Mouse (Mus musculus): ENCODE data around the gene Slc5a3. TPM values are rescaled to one million over a fixed set of nuclear protein-coding genes. Genes with fewer than 3 reads are reported as not detected.
A peak's percentile ranks its signal among the peaks of the same experiment; 100 is the strongest.

The Slc5a3 gene
- polyA plus RNA-seq, 1 experiment from 2014 or later: 7.0 TPM

DNA sequence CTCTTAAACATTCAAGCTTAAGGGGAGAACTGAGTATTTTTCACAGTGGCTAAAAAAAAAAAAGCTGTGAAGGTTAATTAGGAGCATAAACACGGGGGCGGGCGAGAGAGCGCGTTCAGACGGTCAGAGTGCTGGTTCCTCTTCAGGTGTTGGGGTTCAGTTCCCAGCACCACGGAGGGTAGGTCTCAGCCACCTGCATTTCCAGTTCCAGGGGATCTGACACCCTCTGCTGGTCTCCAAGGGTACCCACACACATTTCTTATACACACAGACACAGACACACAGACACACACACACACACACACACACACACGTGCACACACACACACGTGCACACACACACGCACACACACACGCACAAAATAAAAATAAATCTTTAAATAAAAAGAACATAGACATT, 18.2 kb upstream of the Slc5a3 start:
- no peaks in the 10 kb centered on the region for H3K27me3 ChIP-seq (ENCODE audit: insufficient read depth, poor library complexity, severe bottlenecking)
- 93% methylated on average over 11 of the region's 11 CpGs for WGBS
- no peak overlapping the region for H3K4me3 ChIP-seq
- DNase-seq (ENCODE audit: low spot score): no peak
- no peaks in the 10 kb centered on the region for H3K36me3 ChIP-seq
- H3K9me3 ChIP-seq: no peaks in the 10 kb centered on the region
- H3K27ac ChIP-seq: no peak overlapping the region
- H3K4me1 ChIP-seq: peaks cover 11% of the 10 kb centered on the region

DNA sequence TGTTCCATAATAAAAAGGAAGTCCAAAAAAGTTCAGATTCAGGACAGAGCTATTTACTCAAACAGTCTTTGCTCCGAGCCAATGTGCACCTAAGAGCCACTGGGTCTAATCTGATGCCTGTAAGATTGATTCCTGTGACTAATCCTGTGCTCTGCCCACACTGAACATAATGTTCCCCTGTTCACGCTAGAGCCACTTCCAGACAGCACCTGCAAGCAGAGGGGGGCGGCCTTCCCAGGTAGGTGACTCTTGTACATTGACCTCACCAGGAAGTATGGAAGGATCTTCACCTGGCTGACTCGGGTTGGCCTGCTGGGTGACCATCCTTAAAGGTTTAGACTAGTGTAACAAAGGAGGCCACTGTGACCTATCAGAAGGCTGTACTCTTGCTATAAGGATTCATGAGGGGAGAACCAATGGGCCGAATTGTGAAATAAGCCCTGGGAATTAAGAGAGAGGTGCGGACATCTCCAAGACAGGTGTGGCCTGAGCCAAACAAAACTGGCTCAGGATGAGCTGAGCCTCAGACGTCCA, 6.3 kb upstream of the Slc5a3 start:
- peaks cover 16% of the 10 kb centered on the region for H3K4me1 ChIP-seq
- H3K4me3 ChIP-seq: no peak overlapping the region
- no peaks in the 10 kb centered on the region for H3K27me3 ChIP-seq (ENCODE audit: insufficient read depth, poor library complexity, severe bottlenecking)
- no peak overlapping the region for H3K27ac ChIP-seq
- WGBS: 80% methylated on average over 7 of the region's 7 CpGs
- H3K9me3 ChIP-seq: peaks cover 10% of the 10 kb centered on the region
- DNase-seq (ENCODE audit: low spot score): no peak
- peaks cover 8% of the 10 kb centered on the region for H3K36me3 ChIP-seq

DNA sequence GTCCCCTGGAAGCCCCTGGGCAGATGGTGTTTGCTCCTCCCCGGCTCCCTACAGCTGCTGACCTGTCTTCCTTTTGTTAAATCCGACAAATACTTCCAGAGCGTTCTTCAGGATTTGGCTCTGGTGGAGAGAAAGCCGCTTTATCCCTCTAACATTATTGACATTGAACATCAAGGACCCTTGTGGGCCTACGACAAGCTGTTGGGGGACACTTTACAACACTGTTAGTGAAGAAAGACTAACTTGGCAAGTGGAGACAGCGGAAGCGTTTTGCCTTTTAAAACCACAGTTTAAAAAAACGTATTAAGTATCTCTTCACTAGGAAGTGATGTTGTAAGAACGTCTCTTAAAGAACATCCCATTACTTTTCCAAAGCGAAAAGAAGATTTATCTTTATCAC, 5.6 kb upstream of the Slc5a3 start:
- peaks cover 23% of the 10 kb centered on the region for H3K4me1 ChIP-seq
- H3K4me3 ChIP-seq: no peak overlapping the region
- WGBS: 77% methylated on average over 10 of the region's 10 CpGs
- H3K27me3 ChIP-seq (ENCODE audit: insufficient read depth, poor library complexity, severe bottlenecking): no peaks in the 10 kb centered on the region
- no peak for DNase-seq (ENCODE audit: low spot score)
- peaks cover 10% of the 10 kb centered on the region for H3K9me3 ChIP-seq
- no peak overlapping the region for H3K27ac ChIP-seq
- peaks cover 8% of the 10 kb centered on the region for H3K36me3 ChIP-seq

DNA sequence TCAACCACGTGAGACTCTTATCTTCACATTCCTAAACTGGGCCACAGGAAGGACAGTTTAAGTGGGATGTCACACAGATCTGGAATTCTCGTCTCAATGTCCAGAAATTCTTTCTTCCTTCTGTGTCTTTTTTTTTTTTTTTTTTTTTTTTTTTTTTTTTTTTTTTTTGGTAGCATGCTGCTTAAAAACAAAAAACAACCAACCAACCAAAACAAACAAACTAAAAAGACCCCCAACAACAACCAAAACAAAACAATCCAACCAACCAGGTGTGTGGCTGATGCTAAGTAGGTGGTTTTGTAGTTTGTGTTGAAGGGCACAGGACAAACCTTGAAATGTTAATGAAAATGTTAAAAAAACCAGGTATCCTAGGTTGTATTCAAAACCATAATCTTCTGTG, 1.4 kb upstream of the Slc5a3 start:
- Histone ChIP-seq H3K4me1 (peaks cover 29% of the 10 kb centered on the region), H3K27ac (no peak overlapping the region), H3K4me3 (no peak overlapping the region), H3K27me3 (ENCODE audit: insufficient read depth, poor library complexity, severe bottlenecking) (no peaks in the 10 kb centered on the region), H3K36me3 (peaks cover 17% of the 10 kb centered on the region), H3K9me3 (peaks cover 10% of the 10 kb centered on the region)
- 12% methylated on average over 2 of the region's 2 CpGs for WGBS
- DNase-seq (ENCODE audit: low spot score): no peak

DNA sequence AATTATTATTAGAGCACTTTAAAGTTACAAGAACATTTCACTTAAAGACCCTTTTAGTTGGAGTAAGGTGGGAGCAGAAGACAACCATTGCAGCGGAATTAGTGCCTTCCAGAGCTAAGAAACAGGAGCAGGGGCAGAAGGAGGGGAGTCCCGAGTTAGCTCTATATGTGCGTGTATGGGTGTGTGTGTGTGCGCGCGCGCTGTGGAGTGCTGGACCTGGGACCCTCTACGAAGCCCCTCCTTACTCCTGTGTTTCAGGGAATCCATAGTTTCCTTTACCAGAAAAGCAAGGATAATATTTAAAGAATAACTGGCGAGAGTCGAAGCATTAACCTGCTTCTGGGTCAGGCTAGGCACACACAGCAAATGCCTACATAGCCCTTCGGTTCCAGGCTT, 668 bp upstream of the Slc5a3 start:
- Histone ChIP-seq H3K27me3 (ENCODE audit: insufficient read depth, poor library complexity, severe bottlenecking) (no peaks in the 10 kb centered on the region), H3K27ac (peak overlapping the region; percentile 97), H3K4me3 (peak overlapping the region; percentile 94), H3K9me3 (peaks cover 10% of the 10 kb centered on the region), H3K36me3 (peaks cover 25% of the 10 kb centered on the region), H3K4me1 (peaks cover 29% of the 10 kb centered on the region)
- no peak for DNase-seq (ENCODE audit: low spot score)
- WGBS: 7% methylated on average over 11 of the region's 11 CpGs

DNA sequence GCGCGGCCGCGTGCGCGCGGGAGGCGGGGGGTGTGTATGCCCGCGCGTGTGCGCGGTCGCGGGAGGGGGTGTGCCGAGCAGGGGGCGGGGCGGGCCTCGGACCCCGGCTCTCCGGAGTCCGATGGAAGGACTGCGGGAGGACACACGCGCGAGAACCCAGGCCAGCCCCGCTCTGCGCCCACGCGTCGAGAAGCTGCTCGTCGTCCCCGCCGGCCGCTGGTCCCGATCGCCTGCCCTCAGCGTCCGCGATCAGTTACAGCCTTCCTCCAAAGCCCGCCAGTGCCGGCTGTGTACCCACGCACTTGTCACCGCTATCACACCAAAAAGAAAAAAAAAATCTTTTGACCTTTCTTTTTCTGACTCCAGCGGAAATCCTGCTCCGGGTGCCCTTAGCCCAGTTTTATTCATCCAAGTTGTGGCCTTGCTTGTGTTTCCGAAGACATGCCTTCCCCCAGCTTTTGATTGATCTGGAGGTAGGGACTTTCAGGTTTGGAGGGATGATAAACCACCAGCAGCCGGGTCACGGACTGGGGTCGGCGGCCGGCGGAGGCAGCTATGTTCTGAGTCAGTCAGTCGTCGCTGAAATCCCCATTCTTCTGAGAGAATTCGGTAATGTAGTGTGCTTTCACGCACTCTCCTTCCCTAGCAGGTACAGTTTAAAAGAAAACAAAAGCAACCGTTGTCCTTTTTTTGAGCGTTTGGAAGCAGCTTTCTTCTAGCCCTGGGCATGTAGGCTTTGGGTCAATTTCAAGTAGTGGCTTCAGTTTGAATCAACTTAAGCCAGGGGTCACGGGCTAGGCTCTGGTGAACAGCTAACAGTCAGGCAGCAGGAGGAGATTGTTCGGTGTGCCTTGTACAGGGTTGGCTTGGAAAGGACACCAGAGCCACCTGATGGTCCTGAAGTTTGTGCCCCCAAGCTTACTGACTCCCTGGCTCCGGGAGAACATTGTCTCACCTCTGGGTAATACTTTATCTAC, 810 bp downstream of the Slc5a3 start:
- Histone ChIP-seq H3K36me3 (peaks cover 33% of the 10 kb centered on the region), H3K27ac (peak overlapping the region; percentile 97), H3K4me1 (peaks cover 29% of the 10 kb centered on the region), H3K27me3 (ENCODE audit: insufficient read depth, poor library complexity, severe bottlenecking) (no peaks in the 10 kb centered on the region), H3K9me3 (peaks cover 6% of the 10 kb centered on the region), H3K4me3 (peak overlapping the region; percentile 94)
- 2% methylated on average over 62 of the region's 63 CpGs for WGBS
- no peak for DNase-seq (ENCODE audit: low spot score)

DNA sequence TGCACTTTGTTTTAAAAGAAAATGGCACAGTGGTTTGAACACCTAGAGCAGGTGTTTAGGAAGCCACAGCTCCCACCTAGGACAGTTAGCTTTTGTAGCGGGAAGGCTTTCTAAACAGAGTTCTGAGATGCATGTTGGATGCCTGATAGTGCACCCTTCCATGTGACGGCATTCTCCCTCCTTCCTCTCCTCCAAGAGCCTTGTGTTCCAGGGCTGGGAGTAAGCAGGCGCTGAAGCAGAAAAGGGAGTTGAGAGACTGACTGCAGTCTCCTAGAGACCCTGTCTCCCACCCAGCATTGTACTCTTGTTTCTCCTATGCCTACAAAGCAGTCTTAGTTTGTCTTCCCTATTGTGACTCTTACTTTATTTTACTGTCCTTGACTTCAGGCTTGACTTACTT, 2.1 kb downstream of the Slc5a3 start:
- WGBS: 75% methylated on average over 3 of the region's 3 CpGs
- no peak overlapping the region for H3K4me3 ChIP-seq
- no peaks in the 10 kb centered on the region for H3K9me3 ChIP-seq
- H3K4me1 ChIP-seq: peaks cover 29% of the 10 kb centered on the region
- H3K36me3 ChIP-seq: peaks cover 35% of the 10 kb centered on the region
- H3K27ac ChIP-seq: no peak overlapping the region
- DNase-seq (ENCODE audit: low spot score): no peak
- no peaks in the 10 kb centered on the region for H3K27me3 ChIP-seq (ENCODE audit: insufficient read depth, poor library complexity, severe bottlenecking)

DNA sequence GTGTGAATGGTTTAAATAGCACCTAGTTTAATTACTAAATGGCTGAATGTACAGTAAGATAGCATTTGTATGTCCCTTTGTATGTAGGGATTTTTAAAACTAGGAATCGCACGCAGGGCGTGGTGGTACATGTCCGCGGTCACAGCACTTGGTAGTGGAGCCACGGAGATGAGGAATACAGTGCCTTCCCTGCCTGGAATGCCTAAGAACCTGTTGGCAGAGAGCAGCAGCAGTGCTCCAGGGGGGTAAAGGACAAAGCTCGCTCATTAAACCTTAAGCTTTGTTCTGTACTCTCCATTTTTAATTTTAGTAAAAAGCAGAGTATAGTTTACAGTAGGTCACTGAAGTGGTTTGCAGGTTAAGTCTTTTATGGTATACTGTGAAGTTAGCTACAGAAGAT, 3.5 kb downstream of the Slc5a3 start:
- WGBS: 94% methylated on average over 7 of the region's 7 CpGs
- no peak for DNase-seq (ENCODE audit: low spot score)
- H3K27ac ChIP-seq: no peak overlapping the region

DNA sequence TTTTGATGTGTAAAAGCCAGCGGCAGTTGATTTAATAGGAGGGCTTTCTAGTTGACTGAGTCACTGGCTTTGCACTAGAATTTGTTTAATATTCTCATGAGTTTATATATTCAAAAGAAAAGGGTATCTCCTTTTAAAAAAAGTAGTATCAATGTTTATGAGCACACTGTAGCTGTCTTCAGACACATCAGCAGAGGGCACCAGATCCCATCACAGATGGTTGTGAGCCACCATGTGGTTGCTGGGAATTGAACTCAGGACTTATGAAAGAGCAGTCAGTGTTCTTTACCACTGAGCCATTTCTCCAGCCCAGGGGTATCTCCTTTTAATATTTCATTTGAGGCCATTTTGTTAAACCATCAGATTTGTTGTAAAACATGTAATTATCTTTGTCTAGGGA, 4.7 kb downstream of the Slc5a3 start:
- Histone ChIP-seq H3K9me3 (no peaks in the 10 kb centered on the region), H3K27me3 (ENCODE audit: insufficient read depth, poor library complexity, severe bottlenecking) (no peaks in the 10 kb centered on the region), H3K4me1 (peaks cover 18% of the 10 kb centered on the region), H3K36me3 (peaks cover 58% of the 10 kb centered on the region), H3K27ac (no peak overlapping the region), H3K4me3 (no peak overlapping the region)
- 96% methylated on average over 1 of the region's 1 CpGs for WGBS
- no peak for DNase-seq (ENCODE audit: low spot score)

More for the DNA sequence above, 3.5 kb downstream of the Slc5a3 start:
- Histone ChIP-seq H3K27me3 (ENCODE audit: insufficient read depth, poor library complexity, severe bottlenecking) (no peaks in the 10 kb centered on the region), H3K4me3 (no peak overlapping the region), H3K36me3 (peaks cover 46% of the 10 kb centered on the region), H3K4me1 (peaks cover 26% of the 10 kb centered on the region), H3K9me3 (no peaks in the 10 kb centered on the region)

DNA sequence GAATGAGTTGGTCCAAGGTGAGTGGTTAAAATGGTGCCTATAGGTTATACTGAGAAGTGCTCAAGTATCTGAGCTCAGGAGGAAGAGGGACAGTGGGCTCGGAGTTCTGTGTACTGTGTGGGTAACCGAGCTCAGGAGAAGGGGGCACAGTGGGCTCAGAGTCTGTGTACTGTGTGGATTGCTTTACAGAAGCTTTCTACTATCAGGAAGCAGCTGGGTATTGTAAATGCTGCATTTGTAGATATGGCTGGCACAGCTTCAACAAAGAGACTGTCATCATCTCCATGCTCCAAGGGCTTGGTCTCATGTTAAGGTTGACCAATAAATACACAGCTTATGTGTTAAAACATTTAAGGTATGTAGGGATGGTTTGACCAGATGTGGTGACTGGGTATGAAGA, 6.7 kb downstream of the Slc5a3 start:
- 82% methylated on average over 2 of the region's 2 CpGs for WGBS
- H3K4me1 ChIP-seq: peaks cover 7% of the 10 kb centered on the region
- H3K9me3 ChIP-seq: no peaks in the 10 kb centered on the region
- no peaks in the 10 kb centered on the region for H3K27me3 ChIP-seq (ENCODE audit: insufficient read depth, poor library complexity, severe bottlenecking)
- no peak for DNase-seq (ENCODE audit: low spot score)
- no peak overlapping the region for H3K27ac ChIP-seq
- no peak overlapping the region for H3K4me3 ChIP-seq
- H3K36me3 ChIP-seq: peaks cover 76% of the 10 kb centered on the region

DNA sequence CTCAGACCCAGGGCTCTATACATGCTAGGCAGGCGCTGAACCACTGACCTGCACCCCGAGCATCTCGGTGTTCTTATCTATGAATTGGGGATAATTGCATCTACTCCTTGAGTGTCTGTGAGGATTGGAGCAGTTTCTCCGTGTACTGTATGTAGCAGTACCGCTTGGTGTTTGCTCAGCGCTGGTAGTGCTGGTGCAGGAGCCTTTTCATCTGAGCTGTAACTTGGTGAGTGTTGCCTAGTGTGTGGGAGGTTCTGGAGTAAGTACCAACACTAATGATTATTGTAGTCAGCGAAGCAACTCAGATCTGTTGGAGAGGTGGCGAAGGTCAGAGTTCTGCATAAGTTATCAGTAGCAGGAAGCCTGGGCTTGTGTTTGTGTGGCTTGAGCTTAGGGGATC, 12.2 kb downstream of the Slc5a3 start:
- no peak for DNase-seq (ENCODE audit: low spot score)
- no peak overlapping the region for H3K4me3 ChIP-seq
- no peaks in the 10 kb centered on the region for H3K27me3 ChIP-seq (ENCODE audit: insufficient read depth, poor library complexity, severe bottlenecking)
- peaks cover 61% of the 10 kb centered on the region for H3K36me3 ChIP-seq
- no peaks in the 10 kb centered on the region for H3K9me3 ChIP-seq
- WGBS: 82% methylated on average over 8 of the region's 8 CpGs
- H3K4me1 ChIP-seq: no peaks in the 10 kb centered on the region
- no peak overlapping the region for H3K27ac ChIP-seq

DNA sequence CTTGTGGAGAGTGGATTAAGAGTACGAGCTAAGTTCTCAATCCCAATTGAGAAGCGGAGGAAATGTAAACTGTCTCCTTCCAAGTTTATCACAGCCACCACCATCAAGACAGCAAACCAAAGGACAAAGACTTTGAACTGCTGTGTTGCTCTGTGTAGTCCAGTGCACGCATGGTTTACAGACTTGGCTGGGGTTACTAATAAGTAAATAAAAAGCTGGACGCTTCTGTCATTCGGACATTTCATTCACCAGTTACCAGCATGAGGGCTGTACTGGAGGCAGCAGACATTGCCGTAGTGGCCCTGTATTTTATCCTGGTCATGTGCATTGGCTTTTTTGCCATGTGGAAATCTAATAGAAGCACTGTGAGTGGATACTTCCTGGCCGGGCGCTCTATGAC, 18.7 kb downstream of the Slc5a3 start:
- Histone ChIP-seq H3K36me3 (peaks cover 35% of the 10 kb centered on the region), H3K9me3 (no peaks in the 10 kb centered on the region), H3K27ac (no peak overlapping the region), H3K27me3 (ENCODE audit: insufficient read depth, poor library complexity, severe bottlenecking) (no peaks in the 10 kb centered on the region), H3K4me1 (no peaks in the 10 kb centered on the region), H3K4me3 (no peak overlapping the region)
- no peak for DNase-seq (ENCODE audit: low spot score)
- 92% methylated on average over 8 of the region's 8 CpGs for WGBS

DNA sequence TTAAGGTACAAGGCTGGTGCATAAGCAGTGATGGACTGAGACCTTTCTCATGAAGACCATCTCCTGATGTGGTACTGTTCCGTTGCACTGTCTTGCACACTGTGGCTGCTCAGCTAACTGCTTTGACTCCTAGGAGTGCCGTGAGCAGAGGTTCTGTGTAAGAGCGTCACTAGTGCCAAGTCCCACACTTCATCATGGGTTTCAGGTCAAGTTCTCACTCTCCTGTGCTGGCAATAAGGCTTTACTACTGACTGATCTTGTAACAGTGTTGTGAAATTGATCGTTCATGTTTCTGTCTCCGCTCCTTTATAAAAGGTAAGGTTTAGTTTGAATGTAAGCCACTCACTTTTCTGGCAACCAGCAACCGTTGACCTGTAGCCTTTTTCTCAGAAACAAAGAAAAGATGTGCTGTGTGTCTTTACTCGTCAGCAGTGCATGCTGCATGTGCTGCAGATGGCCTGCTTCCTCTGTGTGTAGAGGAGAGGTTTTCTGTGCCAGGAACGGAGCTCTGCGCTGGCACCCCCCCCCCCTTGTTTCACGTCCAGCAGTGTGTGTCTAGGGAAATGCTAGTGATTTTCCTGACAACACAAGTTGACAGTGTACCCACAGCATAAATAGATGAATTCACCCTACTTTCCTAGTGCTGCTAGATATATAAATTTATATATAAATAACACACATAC, 25.8 kb downstream of the Slc5a3 start:
- 88% methylated on average over 10 of the region's 10 CpGs for WGBS
- H3K4me1 ChIP-seq: no peaks in the 10 kb centered on the region
- H3K27ac ChIP-seq: no peak overlapping the region
- no peaks in the 10 kb centered on the region for H3K27me3 ChIP-seq (ENCODE audit: insufficient read depth, poor library complexity, severe bottlenecking)
- no peak for DNase-seq (ENCODE audit: low spot score)
- H3K36me3 ChIP-seq: peaks cover 13% of the 10 kb centered on the region
- no peak overlapping the region for H3K4me3 ChIP-seq
- no peaks in the 10 kb centered on the region for H3K9me3 ChIP-seq
